Mouse (Mus musculus) cortical plate, adult 2 months (tissue): ENCODE measurements around the gene Galnt3. TPM values are rescaled to one million over a fixed set of nuclear protein-coding genes. Genes with fewer than 3 reads are reported as not detected.

Experiments used
- H3K27ac ChIP-seq: fragments of 200-500 bp; 2 replicates; pipeline ENCODE4 v1.5.1; 2012; ENCODE audit warnings: low read length, control low read depth, inconsistent platforms; ENCODE audit not compliant: insufficient read depth
- H3K4me1 ChIP-seq: fragments of 200-500 bp; 2 replicates; pipeline ENCODE4 v1.6.1; 2011; ENCODE audit warnings: low read length; ENCODE audit not compliant: control insufficient read depth, insufficient read depth
- H3K4me3 ChIP-seq: fragments of 200-500 bp; 2 replicates; pipeline ENCODE4 v1.5.1; 2011; ENCODE audit warnings: mild to moderate bottlenecking, low read length, control low read depth; ENCODE audit not compliant: insufficient read depth
- CTCF ChIP-seq: fragments of 200-500 bp; IDR thresholded peaks from 2 replicates; pipeline ENCODE4 v1.5.1; 2011; ENCODE audit warnings: mild to moderate bottlenecking, control low read depth, low read length; ENCODE audit not compliant: insufficient read depth; ENCODE audit errors: extremely low read depth
- POLR2A ChIP-seq: fragments of 200-500 bp; IDR thresholded peaks from 2 replicates; pipeline ENCODE4 v1.6.1; 2011; ENCODE audit warnings: mild to moderate bottlenecking, low read length, control low read depth; ENCODE audit not compliant: insufficient read depth; ENCODE audit errors: extremely low read depth
- polyA plus RNA-seq: library from polyadenylated mRNA; depleted of rRNA; stranded (reverse); fragments of >200 nt; gene quantifications from 2 replicates; pipeline ENCODE4 v1.2.3, GENCODE M21; 2012

Galnt3 gene
- polyA plus RNA-seq, 1 experiment, result 2.0 TPM

DNA sequence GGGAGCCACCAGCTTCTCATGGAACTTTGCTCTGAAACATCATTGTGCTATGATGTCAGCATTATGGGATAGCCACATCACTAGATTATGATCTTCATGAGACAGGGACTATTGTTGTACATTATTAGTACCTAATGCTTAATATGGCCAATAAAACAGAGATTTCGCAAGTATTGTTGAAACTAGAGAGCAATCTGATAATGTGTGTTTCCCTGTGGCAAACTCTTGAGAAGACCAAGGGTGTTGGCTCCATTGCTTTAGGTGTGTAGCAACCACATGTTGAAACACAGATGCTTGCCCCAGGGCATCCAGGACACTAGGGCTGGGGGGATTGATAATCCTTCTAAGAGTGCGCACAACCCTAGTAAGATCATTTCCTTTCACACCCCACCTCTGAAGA lies 44.1 kb downstream of the Galnt3 start:
- TF ChIP-seq POLR2A (no peak), CTCF (no peak)
- Histone ChIP-seq H3K4me3 (no peak overlapping the region), H3K4me1 (no peaks in the 10 kb centered on the region)

GRCm38 (mm10) chr2:66069454-66069853 lies 55.3 kb downstream of the Galnt3 start:
- no peaks in the 10 kb centered on the region for H3K4me1 ChIP-seq
- TF ChIP-seq POLR2A (no peak), CTCF (no peak)
- H3K27ac ChIP-seq, result no peak overlapping the region
- no peak overlapping the region for H3K4me3 ChIP-seq

More for the DNA sequence above, 44.1 kb downstream of the Galnt3 start:
- no peak overlapping the region for H3K27ac ChIP-seq

DNA sequence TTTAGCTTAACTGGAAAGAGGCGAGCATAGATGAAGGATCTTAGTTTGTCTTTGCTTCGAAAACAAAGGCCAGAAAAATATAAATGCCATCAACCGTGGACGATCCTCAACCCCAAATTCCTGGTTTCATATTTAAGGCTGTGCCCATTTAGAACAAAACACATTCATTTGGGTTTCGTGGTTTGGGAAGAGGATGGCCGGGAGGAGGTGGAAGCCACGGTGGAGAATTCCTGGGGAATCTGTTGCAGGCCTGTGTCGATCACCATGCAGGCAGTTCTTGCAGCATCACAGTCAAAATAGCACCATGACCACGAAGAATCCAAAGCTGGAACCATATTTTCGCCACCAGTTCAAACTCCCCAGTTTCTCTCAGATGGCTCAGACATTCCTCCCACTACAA lies 61.5 kb downstream of the Galnt3 start:
- Histone ChIP-seq H3K27ac (peak overlapping the region; percentile 77), H3K4me3 (no peak overlapping the region), H3K4me1 (peaks cover 3% of the 10 kb centered on the region; the same call in 1 of the 2 replicates)
- no peak for TF ChIP-seq POLR2A

- no peak overlapping the region for H3K27ac ChIP-seq
- H3K4me3 ChIP-seq, result no peak overlapping the region
- no peaks in the 10 kb centered on the region for H3K4me1 ChIP-seq
- TF ChIP-seq POLR2A, result no peak
Measured at GRCm38 (mm10) chr2:66044405-66045089, 80.2 kb downstream of the Galnt3 start.

DNA sequence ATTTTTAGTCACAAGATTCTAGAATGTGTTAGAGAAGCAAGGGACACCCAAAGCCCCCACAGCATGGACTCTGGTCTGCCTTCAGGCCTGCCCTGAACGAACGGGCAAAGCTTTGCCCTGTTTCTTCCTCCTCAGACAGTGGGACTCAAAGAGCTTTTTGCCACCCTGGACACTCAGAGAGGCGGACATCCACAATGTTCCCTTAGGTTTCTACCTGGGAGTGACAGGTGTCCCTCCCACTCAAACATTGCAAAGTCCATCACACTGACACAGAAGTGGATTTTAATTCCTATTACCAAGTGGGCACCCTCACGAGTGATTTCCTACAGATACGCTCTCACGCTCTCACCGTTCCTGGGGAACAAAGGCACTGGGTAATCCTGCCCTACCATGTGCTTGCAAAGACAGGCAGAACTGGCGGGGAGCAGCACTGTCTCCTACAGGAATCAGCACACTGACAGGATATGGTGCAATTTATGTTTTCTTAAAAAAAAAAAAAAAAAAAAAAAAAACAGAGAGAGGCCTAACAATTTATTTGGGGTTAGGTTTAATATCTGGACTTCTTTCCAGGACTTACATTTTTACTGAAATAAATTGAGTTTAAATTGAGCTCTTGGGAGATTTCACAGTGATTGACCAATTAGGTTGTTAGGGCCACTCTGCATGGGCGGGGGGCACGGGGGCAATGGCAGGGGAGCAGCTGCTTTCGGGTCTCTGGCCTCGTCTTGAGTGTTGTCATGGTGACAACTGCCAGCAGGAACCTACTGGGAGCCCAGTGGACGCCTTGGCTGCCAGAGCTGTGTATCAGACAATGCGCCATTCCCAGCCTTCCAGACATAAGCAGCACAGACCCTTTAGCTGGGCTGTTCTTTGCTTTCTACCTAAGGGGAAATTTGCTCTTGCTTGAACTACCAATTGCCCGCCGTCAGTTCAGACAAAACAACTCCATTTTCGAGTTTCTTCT lies 81.1 kb downstream of the Galnt3 start:
- TF ChIP-seq CTCF (no peak), POLR2A (no peak)
- Histone ChIP-seq H3K4me3 (no peak overlapping the region), H3K27ac (no peak overlapping the region), H3K4me1 (no peaks in the 10 kb centered on the region)

- TF ChIP-seq POLR2A (no peak), CTCF (peak; percentile 59)
- peak overlapping the region; percentile 23 for H3K4me3 ChIP-seq
- no peaks in the 10 kb centered on the region for H3K4me1 ChIP-seq
- 0 out of 2 replicates have a peak overlapping the region, but pooled peaks have one; percentile 9 for H3K27ac ChIP-seq
Measured at GRCm38 (mm10) chr2:66041917-66042419, 82.8 kb downstream of the Galnt3 start.

- 0 out of 2 replicates have a peak overlapping the region, but pooled peaks have one; percentile 9 for H3K27ac ChIP-seq
- H3K4me3 ChIP-seq, result peak overlapping the region; percentile 23
- no peak for TF ChIP-seq CTCF
- TF ChIP-seq POLR2A, result no peak
- H3K4me1 ChIP-seq, result no peaks in the 10 kb centered on the region
Measured at GRCm38 (mm10) chr2:66041203-66041916, 83.4 kb downstream of the Galnt3 start.

DNA sequence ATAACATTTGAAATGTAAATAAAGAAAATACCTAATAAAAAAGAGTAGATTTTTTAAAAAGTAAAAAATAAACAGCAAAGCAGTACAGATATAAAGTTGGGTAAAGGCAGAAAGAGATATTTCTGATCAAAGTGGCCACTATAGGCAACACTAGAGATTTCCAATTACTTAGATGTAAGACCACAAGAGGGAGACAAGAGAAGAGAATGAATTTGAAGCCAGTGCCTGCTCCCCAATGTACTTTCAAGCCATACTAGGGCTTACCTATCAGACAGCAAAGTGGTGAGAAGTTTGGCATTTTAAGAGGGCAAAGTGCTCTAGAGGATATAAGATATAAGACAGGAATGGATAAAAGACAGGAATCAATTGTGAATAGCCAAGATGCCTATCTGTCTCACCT lies 84.2 kb downstream of the Galnt3 start:
- H3K4me1 ChIP-seq, result no peaks in the 10 kb centered on the region
- H3K4me3 ChIP-seq, result no peak overlapping the region
- TF ChIP-seq CTCF, result no peak
- no peak for TF ChIP-seq POLR2A
- no peak overlapping the region for H3K27ac ChIP-seq
